Mouse (Mus musculus): ENCODE data around the gene Iglon5.

GRCm38 (mm10) chr7:43530216-43530785 lies 40.4 kb upstream of the Iglon5 start:
- TF ChIP-seq CTCF (IDR thresholded peaks at IDR 0.05; ENCODE audit: low read depth) (no peak), EP300 (IDR thresholded peaks at IDR 0.05; ENCODE audit: low read depth) (no peak)

Measured in liver, embryonic 14.5 days (tissue).